Mouse (Mus musculus) adrenal gland, postnatal 25 days (tissue): ENCODE data around the gene Mtfp1. TPM values are rescaled to one million over a fixed set of nuclear protein-coding genes. Genes with fewer than 3 reads are reported as not detected.
A peak's percentile ranks its signal among the peaks of the same experiment; 100 is the strongest.
"Not testable (repeated sequence)": the region's sequence is repeated elsewhere in the genome, so short reads cannot be mapped to it uniquely, and the experiment has no call there.

Source experiments
- DNase-seq: peaks from one replicate; pipeline ENCODE4 v3.0.0; 2021; ENCODE audit warnings: mixed read lengths
- total RNA-seq: library from RNA; stranded (reverse); gene quantifications from 2 replicates; pipeline ENCODE4 v1.2.3, GENCODE M21; 2021

Gene Mtfp1
- total RNA-seq, 1 experiment from 2014 or later, result 21.9 TPM

DNA sequence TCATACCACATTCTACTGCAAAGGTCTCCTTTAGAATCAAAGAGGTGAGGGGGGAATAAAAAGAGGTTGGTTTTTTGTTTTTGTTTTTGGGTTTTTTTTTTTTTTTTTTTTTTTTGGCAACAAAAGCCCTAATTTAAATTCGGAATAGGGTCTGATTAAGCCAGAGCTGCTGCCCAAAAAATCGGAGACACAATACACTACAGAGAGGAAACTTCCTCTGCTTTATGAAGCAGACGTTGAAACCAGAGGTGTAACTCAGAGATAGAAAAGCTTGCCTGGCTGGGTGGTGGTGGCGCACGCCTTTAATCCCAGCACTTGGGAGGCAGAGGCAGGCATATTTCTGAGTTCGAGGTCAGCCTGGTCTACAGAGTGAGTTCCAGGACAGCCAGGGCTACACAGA is 19.3 kb upstream of the Mtfp1 start:
- DNase-seq, result not testable (repeated sequence)

DNA sequence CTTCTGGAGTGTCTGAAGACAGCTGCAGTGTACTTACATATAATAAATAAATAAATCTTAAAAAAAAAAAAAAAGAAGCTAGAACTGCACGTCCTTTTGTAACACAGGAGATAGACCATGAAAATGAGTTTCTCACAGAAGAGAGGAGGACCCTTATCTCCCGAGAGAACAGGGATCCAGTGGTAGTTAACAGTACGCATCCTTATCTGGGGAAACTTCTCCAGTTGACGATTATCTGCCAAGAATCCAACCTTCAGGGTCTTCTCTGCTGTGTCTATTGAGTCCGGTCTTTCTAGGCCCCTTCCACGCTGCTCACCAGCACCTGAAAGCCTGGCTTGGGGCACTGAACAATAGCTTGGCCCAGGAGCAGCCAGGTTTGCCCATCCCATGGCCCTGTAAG is 18.7 kb upstream of the Mtfp1 start:
- DNase-seq, result no peak

DNA sequence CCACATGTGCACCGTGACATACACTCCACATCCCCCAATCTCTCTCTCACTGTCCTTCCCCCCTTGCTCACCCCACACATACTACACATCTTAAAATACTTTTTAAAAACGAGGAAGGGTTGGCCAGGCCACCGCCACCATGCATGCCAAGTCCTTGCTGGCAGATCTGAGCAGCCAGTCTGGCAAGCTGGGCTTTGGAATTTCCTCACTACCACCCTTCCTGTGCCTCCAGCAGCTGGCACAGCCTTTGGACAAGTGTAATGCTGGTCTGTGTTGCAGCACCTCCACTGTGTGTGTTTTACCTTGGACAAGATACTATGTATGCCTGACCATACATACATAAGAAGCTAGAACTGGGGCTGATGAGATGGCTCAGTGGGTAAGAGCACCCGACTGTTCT is 18.3 kb upstream of the Mtfp1 start:
- DNase-seq, result no peak

DNA sequence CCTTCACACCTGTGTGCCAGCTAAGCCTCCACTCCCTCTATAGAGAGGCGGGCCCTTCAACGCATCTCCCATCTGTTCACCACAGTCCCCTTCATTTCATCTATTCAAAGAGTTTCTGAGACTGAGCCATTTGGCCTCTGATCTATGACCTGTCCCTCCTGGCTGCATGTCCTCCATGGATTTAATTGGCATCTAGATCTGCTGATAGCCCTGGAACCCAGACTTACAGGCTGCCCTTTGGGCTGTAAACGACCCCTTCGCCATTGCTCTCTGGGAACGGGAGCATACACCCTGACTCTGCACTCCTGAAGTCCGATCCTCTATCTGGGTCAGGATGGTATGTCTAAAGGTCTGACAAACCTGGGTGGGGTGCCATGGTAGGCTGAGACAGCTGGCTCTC is 17.6 kb upstream of the Mtfp1 start:
- no peak for DNase-seq

DNA sequence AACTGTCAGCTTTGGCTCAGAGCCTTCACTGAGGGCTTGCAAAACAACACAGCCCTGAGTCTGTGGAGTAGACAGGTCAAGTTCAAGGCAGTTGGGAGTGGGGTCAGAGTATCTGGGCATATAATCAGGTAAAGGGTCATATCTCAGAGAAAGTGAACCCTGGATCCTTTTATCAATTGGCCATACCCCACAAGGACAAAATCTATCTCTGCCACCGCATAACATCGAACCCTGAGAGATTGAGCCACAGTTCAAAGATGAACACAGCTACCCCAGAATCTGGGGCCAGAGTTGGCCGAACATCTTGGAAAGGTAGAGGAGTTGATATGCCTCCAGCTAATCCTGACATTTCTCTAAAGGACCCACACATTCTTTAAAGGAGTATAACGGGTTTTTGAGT is 16.8 kb upstream of the Mtfp1 start:
- no peak for DNase-seq

DNA sequence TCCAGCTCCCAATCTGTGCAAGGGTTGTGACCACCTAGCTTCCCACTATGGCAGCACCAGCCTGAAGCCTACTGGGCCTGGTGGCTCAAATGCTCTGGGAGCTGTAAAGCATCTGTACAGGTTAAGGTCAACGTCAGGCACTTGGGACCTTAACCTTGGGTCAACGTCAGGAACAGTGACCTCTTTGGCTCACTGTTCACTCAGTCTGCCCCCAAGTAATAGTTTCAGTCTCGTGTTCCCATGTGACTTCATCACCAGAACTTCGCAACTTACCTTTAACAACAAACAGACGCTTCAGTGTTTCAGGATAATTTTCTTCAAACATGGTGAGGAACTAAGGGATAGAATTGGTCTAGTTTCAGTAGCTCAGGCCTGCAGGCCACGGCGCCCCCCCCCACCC is 13.4 kb upstream of the Mtfp1 start:
- no peak for DNase-seq

DNA sequence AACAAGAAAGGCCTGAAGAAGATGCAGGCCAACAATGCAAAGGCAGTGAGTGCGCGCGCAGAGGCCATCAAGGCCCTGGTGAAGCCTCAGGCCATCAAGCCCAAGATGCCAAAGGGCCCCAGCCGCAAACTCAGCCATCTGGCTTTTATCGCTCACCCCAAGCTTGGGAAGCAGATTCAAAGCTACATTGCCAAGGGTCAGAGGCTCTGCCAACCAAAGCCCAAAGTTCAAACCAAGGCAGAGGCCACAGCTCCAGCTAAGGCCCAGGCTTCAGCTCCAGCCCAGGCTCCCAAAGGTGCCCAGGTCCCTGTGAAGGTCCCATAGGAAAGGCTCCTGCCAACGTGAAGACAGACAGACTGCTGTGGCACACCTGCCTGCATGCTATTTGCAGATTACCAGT is 12.7 kb upstream of the Mtfp1 start:
- not testable (repeated sequence) for DNase-seq

DNA sequence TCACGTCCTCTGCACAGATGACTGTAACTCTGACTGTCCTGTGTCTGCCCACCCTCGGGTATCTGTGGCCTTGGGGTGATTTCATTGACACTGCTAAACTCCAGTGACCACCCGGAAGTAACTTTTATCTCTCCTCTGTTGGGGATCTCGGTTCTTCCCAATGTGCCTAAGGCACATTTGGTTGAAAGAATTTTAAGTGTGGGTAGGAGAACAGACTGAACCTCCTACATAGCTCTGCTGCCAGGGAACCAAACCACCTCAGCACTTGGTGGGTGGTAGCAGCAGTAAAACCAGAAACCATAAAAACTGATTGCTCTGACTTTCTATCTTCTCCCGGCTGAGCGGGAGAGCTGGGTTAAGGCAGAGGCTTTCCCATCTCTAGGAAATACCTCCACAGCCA is 10.2 kb upstream of the Mtfp1 start:
- no peak for DNase-seq

DNA sequence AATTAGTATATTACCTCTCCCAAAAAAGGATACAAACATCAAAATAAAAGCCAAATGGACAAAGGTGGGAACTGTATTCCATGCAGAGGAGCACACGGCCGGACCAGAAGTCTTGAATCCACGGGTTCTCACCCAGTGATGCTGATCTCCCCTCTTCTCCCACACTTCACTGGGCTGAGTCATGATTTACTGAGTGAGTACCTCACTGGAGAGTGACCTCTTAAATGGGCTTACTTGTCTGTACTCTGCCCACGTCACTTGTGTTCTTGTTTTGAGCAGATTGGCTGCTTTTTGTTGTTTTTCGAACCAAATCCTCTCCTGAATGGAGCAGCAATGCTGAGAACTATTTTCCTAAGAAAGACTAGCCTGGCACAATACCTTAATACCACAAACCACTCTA is 9.7 kb upstream of the Mtfp1 start:
- no peak for DNase-seq

DNA sequence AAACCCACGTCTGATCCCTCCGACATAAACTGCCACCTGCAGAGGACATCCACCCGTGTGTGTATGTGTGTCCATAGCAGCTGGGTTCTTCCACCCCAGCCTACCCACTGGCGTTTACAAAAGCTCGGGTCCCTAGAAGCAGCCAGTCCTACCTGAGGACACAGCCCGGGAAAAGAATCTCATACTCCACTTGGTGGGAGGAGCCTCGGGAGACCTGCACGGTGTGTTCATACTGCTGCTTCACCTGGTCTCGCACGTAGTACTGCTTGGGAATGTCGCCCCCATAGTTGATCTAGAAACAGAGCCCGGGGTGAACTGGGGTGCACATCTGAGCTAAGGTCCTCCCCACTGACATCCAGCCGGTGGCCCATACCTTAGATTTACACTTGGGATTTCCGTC is 8.3 kb upstream of the Mtfp1 start:
- no peak for DNase-seq

DNA sequence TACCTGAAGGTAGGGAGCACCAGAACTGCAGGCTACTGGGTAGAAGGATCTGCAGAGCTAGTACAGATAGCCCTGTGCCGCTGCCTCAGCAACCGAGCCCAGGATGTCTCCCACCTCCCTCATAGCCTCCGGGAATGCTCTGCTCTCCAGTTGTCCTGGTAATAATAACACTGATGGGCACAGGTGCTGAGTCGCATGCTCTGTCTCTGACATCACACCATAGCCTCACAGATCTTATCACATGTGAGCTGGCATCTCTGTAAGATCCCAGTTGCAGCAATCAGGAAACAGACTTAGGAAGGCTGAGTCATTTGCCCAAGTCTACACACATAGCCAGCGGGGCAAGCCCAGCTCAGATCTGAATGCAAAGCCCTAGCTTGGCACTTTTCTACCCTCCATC is 6.6 kb upstream of the Mtfp1 start:
- no peak for DNase-seq

DNA sequence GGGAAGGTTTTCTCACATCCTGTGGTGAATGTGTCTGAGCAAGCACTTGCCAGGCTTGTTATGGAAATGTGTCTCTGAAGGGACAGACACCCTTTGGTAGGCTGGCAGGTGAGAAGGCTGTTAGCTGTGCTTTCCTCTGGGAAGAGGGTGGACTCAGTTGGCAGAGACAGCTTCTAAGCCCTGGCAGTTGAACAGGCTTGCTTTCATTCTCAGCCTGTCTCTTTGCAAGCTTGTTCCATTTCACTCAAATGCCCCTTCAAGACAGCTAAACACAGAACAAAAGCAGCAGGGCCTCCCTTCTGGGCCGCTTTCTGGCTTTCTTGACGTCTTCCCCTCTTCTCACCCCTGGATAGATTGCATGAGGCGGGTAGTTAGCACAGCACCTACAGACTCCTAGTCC is 4.2 kb upstream of the Mtfp1 start:
- DNase-seq, result no peak

DNA sequence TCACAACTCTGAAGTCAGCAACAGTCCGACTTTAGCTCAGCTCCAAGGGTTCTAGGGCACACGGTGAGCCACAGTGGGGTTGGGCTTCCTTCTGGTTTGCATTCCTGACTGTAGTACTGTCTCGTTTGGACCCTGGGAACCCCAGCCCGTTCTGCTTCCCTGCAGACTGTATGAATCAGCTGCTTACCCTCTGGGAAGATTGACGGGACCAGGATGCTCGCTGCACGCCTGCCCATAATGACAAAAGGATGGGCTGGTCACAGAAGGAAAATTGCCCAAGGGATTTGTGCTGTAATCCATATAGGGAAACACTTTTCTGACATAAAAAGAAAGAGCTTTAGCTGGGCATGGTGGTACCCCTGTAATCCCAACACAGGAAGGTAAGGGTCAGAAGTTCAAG is 3.6 kb upstream of the Mtfp1 start:
- no peak for DNase-seq

DNA sequence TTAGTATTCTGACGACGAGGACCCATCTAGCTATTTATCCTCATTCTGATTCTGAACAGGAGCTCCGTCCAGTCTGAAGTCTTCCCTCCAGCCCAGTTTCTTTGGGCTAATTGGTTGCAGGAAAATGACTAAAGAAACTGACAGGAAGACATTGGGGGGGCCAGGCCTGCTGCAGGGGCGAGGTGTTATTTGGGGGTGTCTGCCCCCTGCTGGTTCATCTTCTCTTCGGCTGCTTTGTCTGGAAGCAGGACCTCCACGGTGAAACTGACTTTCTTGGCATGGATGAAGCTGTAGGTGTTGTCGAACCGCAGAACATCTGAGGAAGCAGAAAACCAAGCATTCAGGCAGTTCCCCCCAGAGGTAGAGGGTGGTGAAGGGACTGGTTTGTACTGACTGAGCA is 2.9 kb upstream of the Mtfp1 start:
- no peak for DNase-seq

DNA sequence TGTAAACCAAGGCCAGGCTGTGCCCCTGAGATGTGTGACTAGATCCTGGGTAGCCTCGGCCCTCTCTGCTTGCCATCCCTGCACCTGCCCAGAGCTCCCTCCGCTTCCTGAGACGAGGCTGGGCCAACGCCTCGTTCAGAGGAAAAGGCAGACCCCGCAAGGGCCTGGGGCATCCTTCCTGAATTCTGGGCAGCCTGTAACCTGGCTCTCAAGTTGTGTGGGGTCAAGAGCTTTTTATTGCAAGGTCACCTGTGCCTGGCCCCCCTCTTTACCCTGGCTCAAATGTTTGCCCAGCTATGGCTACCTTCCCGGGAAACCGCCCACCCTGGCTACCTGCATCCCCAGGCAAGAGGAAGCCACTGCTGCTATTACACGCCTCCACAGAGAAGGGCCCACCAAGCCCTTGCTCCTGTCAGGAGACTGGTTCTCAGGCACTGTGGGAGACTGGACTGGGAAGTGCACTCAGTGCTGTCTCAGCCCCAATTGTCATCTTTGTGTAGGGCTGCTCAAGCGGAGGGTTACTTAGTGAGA is 1.9 kb upstream of the Mtfp1 start:
- DNase-seq, result no peak

DNA sequence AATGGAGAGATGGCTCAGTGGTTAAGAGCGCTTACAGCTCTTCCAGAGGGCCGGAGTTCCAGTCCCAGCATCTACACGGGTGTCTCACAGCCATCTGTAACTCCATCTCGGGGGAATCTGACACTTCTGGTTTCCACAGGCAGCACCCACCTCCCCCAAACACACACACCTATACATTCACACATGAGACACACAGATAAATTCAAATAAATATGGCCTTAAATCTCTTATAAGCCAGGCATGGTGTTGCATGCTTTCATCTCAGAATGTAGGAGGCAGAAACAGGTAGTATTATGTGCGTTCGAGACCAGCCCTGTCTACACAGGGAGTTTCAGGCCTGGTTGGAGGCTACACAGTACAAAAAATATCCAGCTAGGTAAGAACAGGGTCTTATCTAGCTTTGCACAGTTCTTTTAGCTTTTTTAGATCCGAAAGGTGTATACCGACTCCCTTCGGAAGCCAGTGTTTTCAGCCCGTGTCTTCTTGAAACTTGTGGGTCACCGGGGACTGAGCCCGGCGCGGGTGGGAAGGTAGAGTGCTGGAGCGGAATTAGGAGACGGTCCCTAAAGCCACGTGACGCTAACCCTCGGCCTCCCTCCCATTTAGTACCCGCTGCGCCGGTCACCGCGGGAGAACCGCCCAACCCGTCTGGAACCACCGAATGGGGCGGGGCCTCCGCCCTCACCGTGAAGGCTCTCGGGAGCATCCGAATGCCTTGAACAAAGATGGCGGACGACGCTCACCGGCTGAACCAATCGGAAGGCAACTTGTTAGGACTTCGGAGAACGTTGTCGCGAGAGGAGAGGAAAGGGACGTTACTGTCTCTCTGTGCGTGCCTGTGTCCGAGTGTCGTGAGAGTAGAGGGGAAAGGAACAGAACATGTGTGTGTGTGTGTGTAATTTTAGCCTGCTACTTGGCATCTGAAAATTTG is 1.1 kb upstream of the Mtfp1 start:
- DNase-seq, result peak; percentile 98

DNA sequence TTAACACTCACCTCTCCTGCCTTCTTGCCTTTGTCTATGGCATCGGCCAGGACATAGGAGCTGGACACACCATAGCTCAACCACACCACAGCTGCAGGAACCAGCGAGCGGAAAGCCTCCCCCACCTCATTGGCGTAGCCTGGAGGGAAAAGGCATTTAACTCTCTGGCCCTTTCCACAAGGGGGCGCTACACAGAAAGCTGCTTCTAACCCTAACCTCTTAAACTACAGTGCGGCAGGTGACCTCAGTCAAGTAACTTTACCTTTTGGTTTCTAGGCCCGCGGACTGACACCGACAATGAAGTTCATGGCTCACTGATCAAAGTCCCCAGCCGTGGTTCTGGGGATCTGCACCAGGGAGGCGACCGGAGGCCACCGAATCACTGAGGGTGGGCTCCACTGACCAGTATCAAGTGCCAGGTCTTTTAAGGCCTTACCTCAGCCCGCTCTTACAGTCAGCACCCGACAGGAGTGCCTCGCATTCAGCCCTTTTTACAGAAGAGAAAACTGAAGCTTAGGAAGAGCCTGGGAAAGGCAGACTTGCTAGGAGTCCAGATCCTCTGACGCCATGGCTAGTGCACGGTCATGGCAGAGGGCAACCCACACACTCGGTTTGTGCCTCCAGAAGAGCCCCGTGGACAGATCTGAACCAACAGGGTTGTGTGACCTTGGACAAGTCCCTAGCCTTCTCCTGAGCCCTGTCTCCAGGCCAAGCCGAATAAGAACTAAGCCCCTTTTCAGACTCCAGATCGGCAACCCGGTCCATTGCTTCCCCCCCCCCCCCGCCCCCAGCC is 671 bp downstream of the Mtfp1 start:
- DNase-seq, result peak; percentile 63

DNA sequence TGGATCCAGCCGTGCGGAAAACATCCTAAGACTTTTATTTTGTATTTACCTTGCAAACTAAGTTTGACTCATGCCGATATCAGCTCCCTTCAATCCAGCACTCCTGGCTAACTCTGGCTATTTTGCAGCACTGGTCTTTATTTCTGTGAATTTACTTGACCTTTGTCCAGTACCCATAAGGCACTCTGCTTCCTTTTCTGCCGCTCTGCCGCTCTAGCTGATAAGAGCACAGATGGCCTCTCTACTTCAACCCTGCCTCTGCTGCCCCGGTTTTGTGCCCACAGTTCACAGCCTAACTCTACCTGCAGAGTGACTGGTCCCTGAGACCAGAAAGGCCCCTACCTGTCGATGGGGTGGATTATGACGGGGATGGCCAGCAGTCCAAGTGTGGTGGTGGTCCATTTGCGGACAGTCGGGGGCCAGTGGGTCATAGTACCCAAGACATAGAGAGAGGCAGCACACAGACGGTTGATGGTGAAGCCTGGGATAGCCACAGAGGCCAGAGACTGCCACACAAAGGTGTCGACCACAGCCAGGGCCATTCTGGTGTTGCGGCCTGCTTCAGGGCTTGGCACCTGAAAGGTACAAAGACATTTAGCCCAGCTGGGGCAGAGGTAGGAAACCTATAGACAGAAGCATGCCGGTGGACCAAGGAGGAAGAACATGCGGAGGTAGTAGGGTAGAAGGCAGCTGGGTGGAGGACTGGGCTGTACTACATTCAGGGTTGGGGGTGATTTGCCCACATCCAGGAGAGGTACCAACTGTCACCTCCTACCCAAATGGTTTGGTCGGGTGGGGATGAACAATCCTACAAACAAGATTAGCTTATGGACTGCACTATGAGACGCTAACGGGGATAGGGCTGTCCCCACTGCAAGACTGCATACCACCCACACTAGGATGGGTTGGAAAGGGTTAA is 1.5 kb downstream of the Mtfp1 start:
- DNase-seq, result no peak

DNA sequence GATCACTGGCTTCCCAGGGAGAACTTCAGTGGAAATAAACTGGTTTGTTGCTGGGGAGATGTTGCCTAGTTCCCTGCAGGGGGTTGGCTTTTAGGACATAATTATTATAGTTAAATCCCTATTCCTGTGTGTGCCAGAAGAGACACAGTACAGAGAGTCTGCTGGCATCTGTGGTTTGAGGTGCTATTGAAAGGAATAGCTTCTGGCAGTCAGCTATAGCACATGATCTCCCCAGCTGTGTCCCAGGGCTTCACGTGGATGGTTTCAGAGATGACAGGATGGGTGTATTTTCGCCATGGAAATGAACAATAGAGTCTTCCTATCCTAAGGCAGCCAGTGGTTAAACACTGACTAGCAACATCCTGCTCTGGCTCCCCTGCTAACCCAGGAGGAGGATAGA is 8.0 kb downstream of the Mtfp1 start:
- DNase-seq, result no peak

DNA sequence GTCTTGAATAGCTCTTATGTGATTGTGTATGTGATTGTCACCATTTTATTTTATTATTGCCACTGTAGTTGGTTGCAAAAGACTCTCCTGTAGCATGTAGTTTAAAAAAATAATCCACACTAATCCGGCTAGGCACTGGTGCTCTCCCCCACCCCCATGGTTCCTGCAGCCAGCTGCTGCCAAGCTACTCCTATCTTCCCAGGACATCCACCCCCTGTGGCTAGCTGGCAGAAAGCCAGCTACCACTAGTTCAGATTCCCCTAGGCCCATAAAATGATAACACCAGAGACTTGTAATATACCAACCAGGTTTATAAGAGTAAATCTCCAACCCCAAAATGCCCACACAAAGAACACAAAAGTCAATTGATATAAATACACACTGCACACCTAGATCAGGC is 9.0 kb downstream of the Mtfp1 start:
- DNase-seq, result no peak

DNA sequence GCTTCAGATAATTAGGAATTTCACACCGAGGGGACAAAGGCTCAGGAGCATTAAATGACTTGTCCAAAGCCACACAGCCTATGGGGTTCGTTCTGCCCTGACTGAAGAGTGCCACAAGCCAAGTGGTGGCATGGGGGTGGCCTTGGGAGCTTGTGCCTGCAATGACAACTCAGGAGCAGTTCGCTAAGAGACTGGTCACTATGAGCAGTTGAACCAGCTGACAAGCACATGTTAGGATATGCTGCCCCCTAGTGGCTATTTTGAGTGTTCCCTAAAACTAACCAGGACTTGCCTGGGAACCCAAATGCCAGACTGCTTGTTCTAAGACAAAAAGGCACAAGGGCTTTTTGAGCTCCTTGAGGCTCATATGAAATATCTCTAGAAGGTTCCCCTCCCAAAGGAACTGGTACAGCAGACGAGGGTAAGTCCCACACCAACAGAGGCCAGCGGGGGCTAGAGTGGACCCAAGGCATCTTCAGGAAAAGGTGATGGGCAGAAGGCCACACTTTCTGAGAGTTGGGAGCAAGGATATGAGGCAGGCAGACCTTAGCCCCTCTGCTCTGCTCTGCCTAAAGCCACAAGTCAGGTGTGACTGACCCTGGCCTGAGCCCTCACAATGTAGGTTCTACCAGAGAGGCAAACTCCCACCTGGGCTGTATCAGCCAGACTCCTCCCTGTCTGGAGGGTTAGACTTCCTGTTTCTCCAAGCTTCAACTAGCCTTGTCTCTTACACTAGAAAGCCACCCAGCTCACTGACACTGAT is 11.7 kb downstream of the Mtfp1 start:
- DNase-seq, result peak; percentile 20
